Mouse (Mus musculus) myocyte (in vitro differentiated cells): ENCODE data around the gene Tead3.

Experiments used
- CEBPB ChIP-seq: IDR thresholded peaks from 2 replicates; pipeline ENCODE4 v1.6.1; 2011; ENCODE audit warnings: mild to moderate bottlenecking, moderate library complexity; ENCODE audit not compliant: poor library complexity, insufficient read depth, severe bottlenecking
- E2F4 ChIP-seq: IDR thresholded peaks from one replicate; pipeline ENCODE4 v1.6.1; 2011; ENCODE audit warnings: mild to moderate bottlenecking, control low read depth, moderate library complexity; ENCODE audit not compliant: insufficient read depth
- MAX ChIP-seq: IDR thresholded peaks from one replicate; pipeline ENCODE4 v1.6.1; 2011; ENCODE audit warnings: low read depth, mild to moderate bottlenecking, control low read depth
- MYOG ChIP-seq, 3 experiments: IDR thresholded peaks; one replicate each; pipeline ENCODE4 v1.6.1; 2011; ENCODE audit warnings: control low read depth in 2 of 3, low read depth in 2 of 3, mild to moderate bottlenecking in 2 of 3; ENCODE audit not compliant: insufficient read length in 2 of 3, control insufficient read depth in 1 of 3, insufficient read depth in 1 of 3
- POLR2A ChIP-seq: IDR thresholded peaks from one replicate; pipeline ENCODE4 v1.6.1; 2011; ENCODE audit warnings: low read depth, mild to moderate bottlenecking, control low read depth, moderate library complexity; ENCODE audit not compliant: insufficient read length
- POLR2AphosphoS2 ChIP-seq: IDR thresholded peaks from one replicate; pipeline ENCODE4 v1.6.1; 2011; ENCODE audit warnings: low read depth, control low read depth; ENCODE audit not compliant: insufficient read length
- REST ChIP-seq: IDR thresholded peaks from one replicate; pipeline ENCODE4 v1.6.1; 2011; ENCODE audit warnings: mild to moderate bottlenecking, control low read depth, moderate library complexity; ENCODE audit not compliant: insufficient read depth, insufficient read length
- SRF ChIP-seq: IDR thresholded peaks from one replicate; pipeline ENCODE4 v1.6.1; 2011; ENCODE audit warnings: low read depth; ENCODE audit not compliant: control insufficient read depth, insufficient read length
- TCF12 ChIP-seq: IDR thresholded peaks from one replicate; pipeline ENCODE4 v1.6.1; 2011; ENCODE audit warnings: mild to moderate bottlenecking, control low read depth; ENCODE audit not compliant: poor library complexity, insufficient read depth, severe bottlenecking
- TCF3 ChIP-seq: IDR thresholded peaks from one replicate; pipeline ENCODE4 v1.6.1; 2011; ENCODE audit warnings: low read depth, control low read depth; ENCODE audit not compliant: insufficient read length
- USF1 ChIP-seq: IDR thresholded peaks from one replicate; pipeline ENCODE4 v1.6.1; 2011; ENCODE audit warnings: low read depth, mild to moderate bottlenecking, control low read depth, moderate library complexity

- TF ChIP-seq TCF12, result no peak
- TF ChIP-seq POLR2A, result peak; percentile 13
- TF ChIP-seq POLR2AphosphoS2, result no peak
- TF ChIP-seq USF1, result no peak
- no peak for TF ChIP-seq MAX
- TF ChIP-seq REST, result no peak
- TF ChIP-seq E2F4, result no peak
- TF ChIP-seq MYOG (IDR thresholded peaks at IDR 0.05; ENCODE audit: control insufficient read depth in 1 of 3, insufficient read depth in 1 of 3, insufficient read length in 2 of 3, low read depth in 2 of 3), result no peak
- TF ChIP-seq SRF, result no peak
- no peak for TF ChIP-seq CEBPB
- TF ChIP-seq TCF3, result no peak
Observed at GRCm38 (mm10) chr17:28290671-28291070, 59.9 kb downstream of the Tead3 start.
